Mouse (Mus musculus): ENCODE measurements around the gene Olfr1383. TPM values are rescaled to one million over a fixed set of nuclear protein-coding genes. Genes with fewer than 3 reads are reported as not detected.

Gene Olfr1383
- not detected in 2 replicates for polyA plus RNA-seq (2012; rRNA removed)

DNA sequence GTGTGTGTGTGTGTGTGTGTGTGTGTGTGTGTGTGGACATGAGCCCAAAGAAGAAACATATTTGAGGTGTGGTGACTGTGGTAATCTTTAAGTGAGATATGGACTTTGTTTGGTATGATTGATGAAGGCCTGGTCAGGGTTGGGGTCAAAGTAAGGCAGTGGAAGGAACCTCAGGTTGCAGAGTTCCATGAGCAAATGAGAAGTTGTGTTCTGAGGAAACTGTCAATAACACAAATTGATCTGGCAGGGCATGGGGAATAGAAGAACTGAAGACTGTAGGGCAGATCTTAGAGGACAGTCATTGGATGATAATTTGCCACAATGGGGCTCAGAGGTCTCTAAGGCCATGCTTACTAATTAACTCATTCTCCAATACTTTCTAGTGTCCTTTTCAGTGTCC, at the start of gene Olfr1383:
Olfr1383 (plus strand) TSS at position 301 of the 400 bp plus-strand sequence.

DNA sequence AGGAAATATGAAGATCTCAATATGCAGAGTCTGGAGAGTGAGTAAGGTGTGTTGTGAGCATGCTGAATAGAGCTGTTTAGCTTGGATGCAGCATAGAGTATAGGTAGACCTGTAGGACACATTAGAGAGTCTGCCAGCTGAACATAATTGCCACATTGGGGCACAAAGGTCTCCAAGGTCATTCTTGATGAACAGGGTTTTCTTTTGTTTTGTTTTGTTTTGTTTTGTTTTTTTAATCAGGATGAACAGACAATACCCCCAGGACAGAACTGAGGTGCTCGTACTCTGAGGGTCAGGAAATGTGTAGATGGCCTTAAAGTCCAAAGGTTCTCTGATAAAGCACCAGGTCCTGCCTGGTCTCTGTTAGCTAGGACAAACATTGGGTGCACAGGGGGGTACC, 30.7 kb upstream of the Olfr1383 start, which contains the start of gene Olfr1385:
Olfr1385 (plus strand) TSS at position 301 of the 400 bp plus-strand sequence.

DNA sequence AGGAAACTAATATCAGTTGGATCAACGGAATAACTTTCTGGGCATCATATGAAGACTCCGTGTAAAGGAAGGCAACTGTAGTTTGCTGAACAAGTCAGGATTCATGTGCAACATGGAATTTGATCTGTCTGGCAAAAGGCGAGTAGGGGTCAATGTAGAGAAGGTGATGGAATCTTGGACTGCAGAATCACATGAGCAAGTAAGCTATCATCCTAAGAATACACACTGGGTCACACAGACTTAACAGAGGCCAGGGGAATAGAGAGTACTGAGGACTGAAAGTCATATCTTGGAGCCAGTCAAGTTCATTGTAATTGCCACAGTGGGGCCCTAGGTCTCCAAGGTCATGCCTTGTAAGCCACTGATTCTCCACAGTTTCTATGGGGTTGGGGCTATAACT, 8.5 kb downstream of the Olfr1383 start, which contains the start of gene Olfr1382:
Olfr1382 (plus strand) TSS at position 301 of the 400 bp plus-strand sequence.

GRCm38 (mm10) chr11:49543149-49543548, 23.7 kb downstream of the Olfr1383 start, which contains the start of gene Olfr1381:
TSS of gene Olfr1381 (plus strand) at chr11:49543449.

GRCm38 (mm10) chr11:49556578-49556977, 37.1 kb downstream of the Olfr1383 start, which contains the start of gene Olfr1380:
TSS of gene Olfr1380 (plus strand) at chr11:49556878.

Other genes starting within 250 kb of the Olfr1383 start
- gene Olfr1393, start 241.3 kb upstream of the Olfr1383 start, polyA plus RNA-seq (2012; rRNA removed): not detected in 2 replicates
- gene Olfr1392, start 234.4 kb upstream of the Olfr1383 start, polyA plus RNA-seq (2012; rRNA removed): 0.16 and 0.17 TPM in 2 replicates
- not detected in 2 replicates for gene Olfr10, start 214.9 kb upstream of the Olfr1383 start, polyA plus RNA-seq (2012; rRNA removed)
- gene Olfr1391, start 196.9 kb upstream of the Olfr1383 start, polyA plus RNA-seq (2012; rRNA removed): not detected in 2 replicates
- gene Olfr1390, start 184.5 kb upstream of the Olfr1383 start, polyA plus RNA-seq (2012; rRNA removed): not detected in 2 replicates
- gene Olfr1389, start 96.6 kb upstream of the Olfr1383 start, polyA plus RNA-seq (2012; rRNA removed): not detected in 2 replicates
- gene Olfr1388, start 83.0 kb upstream of the Olfr1383 start, polyA plus RNA-seq (2012; rRNA removed): 0.06 and 0.18 TPM in 2 replicates
- gene Olfr1387, start 64.3 kb upstream of the Olfr1383 start, polyA plus RNA-seq (2012; rRNA removed): not detected in 2 replicates
- not detected in 2 replicates for gene Olfr1386, start 54.6 kb upstream of the Olfr1383 start, polyA plus RNA-seq (2012; rRNA removed)
- gene Olfr1385, start 30.6 kb upstream of the Olfr1383 start, polyA plus RNA-seq (2012; rRNA removed): not detected in 2 replicates
- gene Olfr1384, start 12.9 kb upstream of the Olfr1383 start, polyA plus RNA-seq (2012; rRNA removed): not detected in 2 replicates
- gene Olfr1382, start 8.6 kb downstream of the Olfr1383 start, polyA plus RNA-seq (2012; rRNA removed): not detected in 2 replicates
- gene Olfr1381, start 23.8 kb downstream of the Olfr1383 start, polyA plus RNA-seq (2012; rRNA removed): not detected in 2 replicates
- not detected in 2 replicates for gene Olfr1380, start 37.2 kb downstream of the Olfr1383 start, polyA plus RNA-seq (2012; rRNA removed)
- 22.5 TPM in 2 replicates for gene Flt4, start 89.6 kb downstream of the Olfr1383 start, polyA plus RNA-seq (2012; rRNA removed)
- 3.6 and 4.4 TPM in 2 replicates for gene Scgb3a1, start 144.0 kb downstream of the Olfr1383 start, polyA plus RNA-seq (2012; rRNA removed)
- gene Cnot6, start 193.1 kb downstream of the Olfr1383 start, polyA plus RNA-seq (2012; rRNA removed): 20.1 and 21.7 TPM in 2 replicates

Data from ovary, adult 2 months (tissue).